Comparison of ENCODE assay signal across 14 mouse cellular contexts in the genomic region with DNA sequence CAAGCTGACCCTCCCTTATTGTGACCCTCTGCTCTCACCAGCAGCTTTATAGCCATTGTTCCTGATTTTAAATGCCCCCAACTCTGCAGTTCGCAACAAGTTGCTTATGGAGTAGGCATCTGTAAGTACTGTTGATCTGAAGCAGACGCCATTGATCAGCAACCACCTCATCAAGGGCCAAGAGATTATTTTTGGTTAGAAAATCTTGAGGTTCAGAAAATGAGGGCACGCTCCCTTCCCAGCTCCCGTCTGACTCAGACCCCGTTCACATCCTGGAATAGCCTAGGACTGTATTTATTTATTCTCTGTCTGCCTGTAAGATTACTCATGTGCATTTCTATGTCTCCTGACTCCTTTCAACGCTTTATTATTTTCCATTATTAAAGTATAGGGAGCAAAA. TPM values are rescaled to one million over a fixed set of nuclear protein-coding genes. Genes with fewer than 3 reads are reported as not detected.
"Had no signal": no experiment of that assay in that cellular context is flagged by ENCODE, and none has a peak within 500 bp of the region (broad histone marks: within the 10 kb centered on the region; RNA-seq: fewer than 3 reads in every experiment).

No protein-coding gene starts in this region.

- H3K4me1 ChIP-seq: limb, embryonic 13.5 days; midbrain, embryonic 13.5 days had no signal

- DNase-seq: kidney, adult 9 months; kidney, postnatal 36 days; left cerebral cortex, postnatal 4 days; thymus, postnatal 36 days had no signal

- H3K4me3 ChIP-seq: layer of hippocampus, adult 2 months; limb, embryonic 13.5 days; midbrain, embryonic 13.5 days had no signal

- H3K27ac ChIP-seq: kidney, postnatal 0 days; layer of hippocampus, adult 2 months; limb, embryonic 13.5 days; liver, embryonic 14.5 days; midbrain, embryonic 13.5 days had no signal

RNA-seq across cellular contexts. Expression of gene Dzip1l, which starts 16.1 kb away (rescaled TPM):
- polyA plus RNA-seq: inflammation-experienced regulatory T-cells, adult 6 months had no signal

RNA-seq across cellular contexts. Expression of gene A4gnt, which starts 33.1 kb away (rescaled TPM):
- polyA plus RNA-seq: inflammation-experienced regulatory T-cells, adult 6 months; limb, embryonic 13.5 days; liver, adult 2 months; liver, embryonic 14.5 days; midbrain, embryonic 13.5 days; midbrain, postnatal 0 days; neural tube, embryonic 14.5 days; spleen, adult 2 months had no signal
